In the genomic region with DNA sequence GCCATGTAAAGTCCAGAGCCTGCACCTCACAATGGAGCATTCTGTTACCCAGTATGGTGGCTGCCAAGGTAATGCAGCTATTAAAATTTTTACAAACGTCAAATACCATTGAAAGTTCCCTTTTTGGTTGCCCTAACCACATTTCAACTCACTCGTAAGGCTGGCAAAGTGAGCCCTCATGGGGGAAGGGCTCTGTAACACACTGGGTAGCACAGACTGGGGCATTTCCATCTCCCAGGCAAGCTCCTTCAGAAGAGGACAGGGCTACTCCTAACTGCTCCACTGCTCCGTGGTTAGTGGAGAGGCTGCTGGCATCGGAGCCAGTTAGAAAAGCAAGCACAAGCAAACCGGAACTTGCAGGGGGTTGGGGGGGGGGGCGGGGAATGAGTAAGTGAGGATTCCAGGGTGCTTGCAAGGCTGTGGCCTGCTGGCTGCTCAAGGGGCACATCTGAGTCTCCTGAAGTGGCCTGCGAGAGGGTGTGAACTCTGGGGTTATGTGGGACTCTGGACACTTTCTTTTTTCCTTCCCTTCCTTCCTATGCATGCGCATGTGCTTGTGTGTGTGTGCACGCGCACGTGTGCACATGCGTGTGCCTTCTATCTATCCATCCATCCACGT, we compare ENCODE assay signal across 13 mouse cellular contexts.
DNase-seq lines count a peak whose midpoint lies in the region; ATAC-seq and TF ChIP-seq lines count a peak whose summit lies in the region.
"Had no signal": no experiment of that assay in that cellular context is flagged by ENCODE, and none has a peak within 500 bp of the region (broad histone marks: within the 10 kb centered on the region; RNA-seq: fewer than 3 reads in every experiment).

No protein-coding gene starts in this region.

- no peak overlapping the region for H3K4me3 ChIP-seq in lung, postnatal 0 days (ENCODE audit: low read depth, low read length)
- no peak overlapping the region for H3K4me3 ChIP-seq in embryonic facial prominence, embryonic 12.5 days
- H3K4me3 ChIP-seq: heart, embryonic 10.5 days; hindbrain, embryonic 15.5 days had no signal

- no peak for TF ChIP-seq CTCF in lung, postnatal 0 days (IDR thresholded peaks at IDR 0.05)

- peak; percentile 67 for ATAC-seq in lung, postnatal 0 days
- no peak; the same call in 1 of the 2 replicates for ATAC-seq in embryonic facial prominence, embryonic 12.5 days (ENCODE audit: insufficient number of reproducible peaks, insufficient read depth, low FRiP score, low TSS enrichment)
- ATAC-seq in granulocyte monocyte progenitor cell, adult 5-6 weeks (replicated peaks; ENCODE audit: poor library complexity, severe bottlenecking) = peak; percentile 68
- ATAC-seq in megakaryocyte progenitor cell, adult 5-6 weeks (replicated peaks; ENCODE audit: poor library complexity) = peak; percentile 74
- ATAC-seq in cerebellum, adult (ENCODE audit: insufficient number of reproducible peaks, low FRiP score, low TSS enrichment) = no peak

- H3K4me1 ChIP-seq in lung, postnatal 0 days (ENCODE audit: insufficient read depth, low read depth, low read length) = no peaks in the 10 kb centered on the region
- peaks cover 55% of the 10 kb centered on the region for H3K4me1 ChIP-seq in embryonic facial prominence, embryonic 12.5 days

- no peaks in the 10 kb centered on the region for H3K27me3 ChIP-seq in lung, postnatal 0 days (replicated peaks; ENCODE audit: insufficient read depth, low read length)
- H3K27me3 ChIP-seq in embryonic facial prominence, embryonic 12.5 days = no peaks in the 10 kb centered on the region
- H3K27me3 ChIP-seq: hindbrain, embryonic 15.5 days had no signal

- peak; percentile 43 for DNase-seq in lung, postnatal 0 days (ENCODE audit: low spot score)
- DNase-seq in lung, postnatal 4 days = no peak
- DNase-seq in cerebellum, postnatal 4 days (ENCODE audit: low spot score in 2 of 2) = no peak
- DNase-seq: adrenal gland, adult 8-10 months; cerebellum, postnatal 36 days; kidney, postnatal 14 days; layer of hippocampus, postnatal 36 days had no signal

- no peak overlapping the region for H3K4me2 ChIP-seq in lung, postnatal 0 days (replicated peaks; ENCODE audit: low read depth, low read length)
- no peak overlapping the region for H3K4me2 ChIP-seq in embryonic facial prominence, embryonic 12.5 days (replicated peaks)
- H3K4me2 ChIP-seq: hindbrain, embryonic 15.5 days had no signal

- 45% methylated on average over 11 of the region's 13 CpGs for WGBS in lung, postnatal 0 days
- 51% methylated on average over 13 of the region's 13 CpGs for WGBS in embryonic facial prominence, embryonic 12.5 days

- H3K36me3 ChIP-seq in lung, postnatal 0 days (ENCODE audit: insufficient read depth, low read length) = no peaks in the 10 kb centered on the region
- no peaks in the 10 kb centered on the region for H3K36me3 ChIP-seq in embryonic facial prominence, embryonic 12.5 days
- H3K36me3 ChIP-seq: heart, embryonic 10.5 days; hindbrain, embryonic 15.5 days had no signal

- no peak for TF ChIP-seq EP300 in lung, postnatal 0 days (IDR thresholded peaks at IDR 0.05)

- H3K27ac ChIP-seq in lung, postnatal 0 days (ENCODE audit: low read length) = no peak overlapping the region
- H3K27ac ChIP-seq in embryonic facial prominence, embryonic 12.5 days = peak overlapping the region; percentile 75
- H3K27ac ChIP-seq: heart, embryonic 10.5 days had no signal

- no peaks in the 10 kb centered on the region for H3K9me3 ChIP-seq in lung, postnatal 0 days (ENCODE audit: low read length)
- no peaks in the 10 kb centered on the region for H3K9me3 ChIP-seq in embryonic facial prominence, embryonic 12.5 days
- H3K9me3 ChIP-seq: heart, embryonic 10.5 days; hindbrain, embryonic 15.5 days had no signal

- H3K9ac ChIP-seq in lung, postnatal 0 days (replicated peaks; ENCODE audit: low read depth) = no peak overlapping the region
- no peak overlapping the region for H3K9ac ChIP-seq in embryonic facial prominence, embryonic 12.5 days
- H3K9ac ChIP-seq: hindbrain, embryonic 15.5 days had no signal

Comparison
In these comparisons a context has a peak if more than half of its experiments do, and no peak if none do; other contexts are left out.
1. ATAC-seq: peak in lung, postnatal 0 days (single experiment), granulocyte monocyte progenitor cell, adult 5-6 weeks (single experiment) and megakaryocyte progenitor cell, adult 5-6 weeks (single experiment); none in embryonic facial prominence, embryonic 12.5 days (single experiment) and cerebellum, adult (single experiment).